Mouse (Mus musculus) bone marrow, adult 2 months (tissue): ENCODE measurements around the gene Arap1.

Experiments used
- CTCF ChIP-seq: fragments of 200-500 bp; IDR thresholded peaks from 2 replicates; pipeline ENCODE4 v1.5.1; 2011; ENCODE audit warnings: low read length, control low read depth; ENCODE audit not compliant: control insufficient read depth, insufficient read depth
- POLR2A ChIP-seq: fragments of 200-500 bp; IDR thresholded peaks from 2 replicates; pipeline ENCODE4 v1.6.1; 2011; ENCODE audit warnings: low read depth, mild to moderate bottlenecking, control low read depth, low read length, borderline replicate concordance; ENCODE audit not compliant: control insufficient read depth

GRCm38 (mm10) chr7:101343135-101343534 lies 4.7 kb upstream of the Arap1 start:
- TF ChIP-seq CTCF (no peak), POLR2A (no peak)
